Mouse (Mus musculus) CH12F3 (cell line): ENCODE measurements around the gene Gm8332.
"Not testable (repeated sequence)": the region's sequence is repeated elsewhere in the genome, so short reads cannot be mapped to it uniquely, and the experiment has no call there.

Experiments
- in situ Hi-C: fragments of 300-500 bp; cut with MboI; formaldehyde crosslinking; loops from 2 replicates; pipeline ENCODE4 v1.14.3; 2020; ENCODE audit warnings: low sequenced_read_pairs

The Gm8332 gene

GRCm38 (mm10) chr12:88250000-88250399 lies at the start of gene Gm8332:
Gene Gm8332, minus strand, starts transcription at chr12:88250100.
- in situ Hi-C loops = not testable (repeated sequence)

GRCm38 (mm10) chr12:88297171-88297570 lies 47.3 kb upstream of the Gm8332 start:
- in situ Hi-C loops = not testable (repeated sequence)

GRCm38 (mm10) chr12:88293082-88293481 lies 43.2 kb upstream of the Gm8332 start:
- in situ Hi-C loops = not testable (repeated sequence)

GRCm38 (mm10) chr12:88285224-88285623 lies 35.3 kb upstream of the Gm8332 start:
- in situ Hi-C loops = not testable (repeated sequence)

DNA sequence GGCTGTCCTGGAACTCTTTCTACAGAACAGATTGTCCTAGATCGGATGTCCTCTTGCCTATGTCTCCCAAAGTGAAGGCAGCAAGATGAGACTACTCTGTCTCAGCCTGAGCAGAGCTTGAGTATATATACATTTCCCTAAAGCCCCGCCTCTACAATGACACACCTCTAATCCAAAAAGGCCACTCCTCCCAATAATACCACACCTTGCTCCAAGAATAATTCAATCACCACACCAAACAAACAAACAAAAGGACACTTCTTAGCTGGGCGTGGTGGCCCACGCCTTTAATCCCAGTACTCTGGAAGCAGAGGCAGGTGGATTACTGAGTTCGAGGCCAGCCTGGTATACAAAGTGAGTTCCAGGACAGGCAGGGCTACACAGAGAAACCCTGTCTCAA lies 24.5 kb upstream of the Gm8332 start, which contains the start of gene Gm5662:
Gene Gm5662 (minus strand): TSS at position 101 of the 400 bp plus-strand sequence.
- in situ Hi-C loops = not testable (repeated sequence)

DNA sequence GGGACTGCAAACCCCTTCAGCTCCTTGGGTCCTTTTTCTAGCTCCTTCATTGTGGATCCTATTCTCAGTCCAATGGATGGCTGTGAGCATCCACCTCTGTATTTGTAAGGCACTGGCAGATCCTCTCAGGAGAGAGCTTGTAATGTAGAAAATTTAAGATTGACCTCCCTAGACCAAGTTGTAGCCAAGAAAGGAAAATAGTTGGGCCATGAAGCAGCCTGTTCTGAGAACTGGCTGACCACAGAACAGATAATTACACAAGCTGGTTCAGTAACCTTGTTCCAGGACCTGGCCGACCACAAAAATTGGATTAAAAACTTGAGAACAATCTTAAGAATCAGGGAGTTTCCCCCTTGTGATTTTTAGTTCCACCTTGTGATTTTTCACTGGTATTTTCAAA lies 7.3 kb upstream of the Gm8332 start:
- in situ Hi-C loops = no loop called here

- in situ Hi-C loops = not testable (repeated sequence)
Observed at GRCm38 (mm10) chr12:88255917-88256316, 6.0 kb upstream of the Gm8332 start.

GRCm38 (mm10) chr12:88245786-88246185 lies 4.1 kb downstream of the Gm8332 start:
- in situ Hi-C loops = not testable (repeated sequence)

- in situ Hi-C loops = not testable (repeated sequence)
Observed at GRCm38 (mm10) chr12:88242940-88243339, 7.0 kb downstream of the Gm8332 start.

- in situ Hi-C loops = no loop called here
Observed at GRCm38 (mm10) chr12:88219445-88219844, 30.5 kb downstream of the Gm8332 start.

DNA sequence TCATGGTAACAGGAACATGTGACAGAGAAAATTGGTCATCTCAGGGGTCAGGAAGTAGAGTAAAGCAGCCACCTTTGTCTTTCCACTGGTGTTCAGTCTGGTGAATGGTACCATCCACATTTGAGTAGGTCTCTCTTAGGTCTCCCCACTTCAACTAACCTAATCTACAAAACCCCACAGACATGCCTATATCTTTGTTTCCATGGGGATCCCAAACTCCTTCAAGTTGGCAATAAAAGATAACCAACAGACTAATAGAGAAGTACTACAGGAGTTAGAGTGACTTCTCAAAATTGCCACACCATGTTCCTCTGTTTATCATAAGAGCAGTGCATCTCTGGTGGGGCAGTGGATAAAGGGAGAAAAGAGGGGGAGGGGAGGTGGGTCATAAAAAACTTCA lies 31.8 kb downstream of the Gm8332 start:
- in situ Hi-C loops = not testable (repeated sequence)

DNA sequence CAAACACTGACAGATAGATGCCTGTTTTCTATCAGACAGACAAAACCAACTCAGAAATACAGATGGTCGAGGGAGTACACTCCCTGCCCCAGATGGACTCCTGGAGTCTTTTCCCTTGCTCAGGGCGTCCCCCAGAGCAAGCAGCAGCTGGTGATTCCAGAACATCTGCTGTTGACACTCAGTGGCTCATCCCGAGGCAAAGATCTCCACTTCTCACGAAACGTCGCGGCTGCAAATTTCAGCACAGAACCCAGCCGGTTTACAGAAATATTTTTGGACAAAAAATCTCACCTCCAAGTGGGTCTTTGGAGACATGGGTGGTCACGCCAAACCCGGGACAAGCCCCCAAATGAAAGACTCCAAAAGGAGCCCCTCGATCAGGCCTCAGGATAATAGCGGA lies 35.3 kb downstream of the Gm8332 start:
- in situ Hi-C loops = no loop called here

DNA sequence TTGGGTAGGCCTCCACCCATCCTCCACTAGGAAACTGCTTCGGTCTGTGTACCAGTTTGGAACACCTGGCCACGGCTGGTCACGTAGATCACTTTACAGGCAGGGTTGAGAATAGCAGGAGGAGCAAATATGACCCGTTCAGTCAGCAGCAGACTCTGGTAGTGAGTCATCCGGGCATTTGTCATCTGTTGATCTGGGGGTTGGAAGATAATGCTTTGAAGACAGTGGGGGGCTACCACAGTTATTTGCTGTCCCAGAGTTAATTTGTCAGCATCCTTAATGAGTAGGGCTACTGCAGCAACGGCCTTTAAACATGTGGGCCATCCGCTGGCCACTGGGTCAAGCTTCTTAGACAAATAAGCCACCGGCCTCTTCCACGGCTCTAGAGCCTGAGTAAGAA lies 38.4 kb downstream of the Gm8332 start:
- in situ Hi-C loops = not testable (repeated sequence)

GRCm38 (mm10) chr12:88202856-88203255 lies 47.0 kb downstream of the Gm8332 start:
- in situ Hi-C loops = no loop called here
